Mouse (Mus musculus) CH12.LX (cell line): Measurements from ENCODE around the gene Ccdc28b. TPM values are rescaled to one million over a fixed set of nuclear protein-coding genes. Genes with fewer than 3 reads are reported as not detected.

Experiments
- DNase-seq: peaks from one replicate; pipeline ENCODE4 v3.0.0-alpha.2; 2013; ENCODE audit errors: extremely low read depth
- H3K27ac ChIP-seq: 2 replicates; pipeline ENCODE4 v1.5.1; 2012; ENCODE audit warnings: low read depth, mild to moderate bottlenecking, control low read depth, moderate library complexity; ENCODE audit not compliant: insufficient read depth
- H3K27me3 ChIP-seq: replicated peaks from 2 replicates; pipeline ENCODE3; 2012; ENCODE audit warnings: inconsistent platforms
- H3K36me3 ChIP-seq, 2 experiments: replicated peaks in 1 of 2; 2 replicates each; pipeline versions ENCODE3 to v1.6.1; 2012; ENCODE audit warnings: inconsistent platforms in 1 of 2, low read length in 1 of 2, mild to moderate bottlenecking in 1 of 2, mixed read lengths in 1 of 2, moderate library complexity in 1 of 2; ENCODE audit not compliant: control insufficient read depth in 1 of 2, insufficient read depth in 1 of 2
- H3K4me1 ChIP-seq, 2 experiments: 2 replicates each; pipeline ENCODE4 v1.6.1; 2012; ENCODE audit warnings: inconsistent platforms in 1 of 2, moderate library complexity in 1 of 2; ENCODE audit not compliant: insufficient read depth in 2 of 2, control insufficient read depth in 1 of 2
- H3K4me2 ChIP-seq: 2 replicates; pipeline ENCODE4 v1.6.1; 2012; ENCODE audit warnings: low read depth, mild to moderate bottlenecking, control low read depth; ENCODE audit not compliant: poor library complexity, insufficient read depth, severe bottlenecking
- H3K4me3 ChIP-seq, 3 experiments: fragments of 150-350 bp in 1 of 3; sonication (generic) in 1 of 3; replicated peaks in 1 of 3; 2 replicates each; pipeline versions ENCODE3 to v1.5.1; 2011 to 2012; ENCODE audit warnings: low read depth in 2 of 3, low read length in 2 of 3, mild to moderate bottlenecking in 2 of 3, moderate library complexity in 2 of 3, control low read depth in 1 of 3, improper control_type of control experiment in 1 of 3, inconsistent platforms in 1 of 3, mixed read lengths in 1 of 3; ENCODE audit not compliant: poor library complexity in 1 of 3
- H3K79me2 ChIP-seq: replicated peaks from 2 replicates; pipeline ENCODE4 v1.6.1; 2012; ENCODE audit warnings: mild to moderate bottlenecking, moderate library complexity; ENCODE audit not compliant: control insufficient read depth, poor library complexity, insufficient read depth, severe bottlenecking; ENCODE audit errors: extremely low read depth
- H3K9ac ChIP-seq: 2 replicates; pipeline ENCODE4 v1.6.1; 2012; ENCODE audit warnings: low read depth, mild to moderate bottlenecking, control low read depth, moderate library complexity; ENCODE audit not compliant: insufficient read depth
- H3K9me3 ChIP-seq: replicated peaks from 2 replicates; pipeline ENCODE3; 2012; ENCODE audit warnings: low read length, inconsistent platforms, mixed read lengths
- BHLHE40 ChIP-seq: IDR thresholded peaks from 2 replicates; pipeline ENCODE4 v1.6.1; 2011; ENCODE audit warnings: mild to moderate bottlenecking, low read depth, low read length, improper control_type of control experiment
- E2F4 ChIP-seq: IDR thresholded peaks from 2 replicates; pipeline ENCODE4 v1.6.1; 2011; ENCODE audit warnings: low read depth, low read length, improper control_type of control experiment; ENCODE audit not compliant: insufficient replicate concordance
- ELF1 ChIP-seq: IDR thresholded peaks from 2 replicates; pipeline ENCODE4 v1.6.1; 2014; ENCODE audit warnings: low read depth, mild to moderate bottlenecking, inconsistent platforms, low read length, improper control_type of control experiment
- EP300 ChIP-seq: IDR thresholded peaks from 2 replicates; pipeline ENCODE4 v1.6.1; 2011; ENCODE audit warnings: low read length, improper control_type of control experiment
- ETS1 ChIP-seq: conservative IDR thresholded peaks from 2 replicates; pipeline ENCODE4 v1.6.1; 2012; ENCODE audit warnings: low read depth, mild to moderate bottlenecking, inconsistent platforms, low read length, improper control_type of control experiment, moderate library complexity
- GABPA ChIP-seq: IDR thresholded peaks from 2 replicates; pipeline ENCODE4 v1.6.1; 2012; ENCODE audit warnings: low read depth, low read length, improper control_type of control experiment, inconsistent platforms; ENCODE audit not compliant: insufficient replicate concordance
- MAFK ChIP-seq: IDR thresholded peaks from 2 replicates; pipeline ENCODE4 v1.6.1; 2011; ENCODE audit warnings: low read length, improper control_type of control experiment; ENCODE audit not compliant: insufficient replicate concordance
- MXI1 ChIP-seq: IDR thresholded peaks from 2 replicates; pipeline ENCODE4 v1.6.1; 2011; ENCODE audit warnings: mild to moderate bottlenecking, low read depth, low read length, improper control_type of control experiment
- MYC ChIP-seq: IDR thresholded peaks from 2 replicates; pipeline ENCODE4 v1.6.1; 2011; ENCODE audit warnings: low read depth, mild to moderate bottlenecking, improper control_type of control experiment, low read length
- NRF1 ChIP-seq: IDR thresholded peaks from 2 replicates; pipeline ENCODE4 v1.6.1; 2014; ENCODE audit warnings: low read depth, mild to moderate bottlenecking, inconsistent platforms, low read length, improper control_type of control experiment, moderate library complexity
- UBTF ChIP-seq: IDR thresholded peaks from 2 replicates; pipeline ENCODE4 v1.6.1; 2012; ENCODE audit warnings: low read depth, mild to moderate bottlenecking, inconsistent platforms, low read length, improper control_type of control experiment, moderate library complexity
- USF1 ChIP-seq: IDR thresholded peaks from 2 replicates; pipeline ENCODE4 v1.6.1; 2014; ENCODE audit warnings: low read depth, mild to moderate bottlenecking, inconsistent platforms, low read length, improper control_type of control experiment
- ZMIZ1 ChIP-seq: IDR thresholded peaks from 2 replicates; pipeline ENCODE4 v1.6.1; 2012; ENCODE audit warnings: low read depth, mild to moderate bottlenecking, inconsistent platforms, low read length, improper control_type of control experiment
- dilution Hi-C: fragments of 300-500 bp; cut with MboI; formaldehyde crosslinking; loops from 2 replicates; pipeline ENCODE4 v1.14.3; 2020; ENCODE audit warnings: low sequenced_read_pairs; ENCODE audit not compliant: extremely low pct_unique_long_range_greater_than_20kb, extremely low pct_ligation_motif_present
- in situ Hi-C: fragments of 300-500 bp; cut with MboI; formaldehyde crosslinking; loops from 3 replicates; pipeline ENCODE4 v1.14.3; 2019; ENCODE audit warnings: low sequenced_read_pairs, low pct_ligation_motif_present, low pct_unique_long_range_greater_than_20kb, mixed read lengths
- polyA plus RNA-seq: library from polyadenylated mRNA; unstranded; fragments of >175 nt; gene quantifications from 2 replicates; pipeline ENCODE4 v1.2.1, GENCODE M21; 2012; ENCODE audit warnings: low read depth; ENCODE audit not compliant: insufficient read length
- total RNA-seq, 2 experiments: library from RNA; depleted of rRNA; stranded (reverse); fragments of 300-350 nt in 1 of 2; fragments of >200 nt in 1 of 2; gene quantifications; 2 replicates each; pipeline ENCODE4 v1.2.3; 2012 to 2014

The Ccdc28b gene
- total and polyA plus RNA-seq, 3 experiments, result 24.0 to 28.0 (median 27.3) TPM

- no peak for DNase-seq
- Histone ChIP-seq H3K79me2 (no peaks in the 10 kb centered on the region), H3K36me3 (peaks cover 44 to 63% of the 10 kb centered on the region in 2 experiments), H3K4me1 (peaks cover 10 to 54% of the 10 kb centered on the region in 2 experiments), H3K27ac (peak overlapping the region; percentile 66; the same call in 1 of the 2 replicates), H3K4me2 (no peak overlapping the region), H3K9ac (no peak overlapping the region), H3K27me3 (no peaks in the 10 kb centered on the region), H3K4me3 (no peak overlapping the region), H3K9me3 (no peaks in the 10 kb centered on the region)
- dilution Hi-C loops (no loop called here), in situ Hi-C loops (no loop called here)
- no peak for TF ChIP-seq UBTF
These were observed 1.7 kb upstream of the Ccdc28b start for GRCm38 (mm10) chr4:129625496-129625895.

DNA sequence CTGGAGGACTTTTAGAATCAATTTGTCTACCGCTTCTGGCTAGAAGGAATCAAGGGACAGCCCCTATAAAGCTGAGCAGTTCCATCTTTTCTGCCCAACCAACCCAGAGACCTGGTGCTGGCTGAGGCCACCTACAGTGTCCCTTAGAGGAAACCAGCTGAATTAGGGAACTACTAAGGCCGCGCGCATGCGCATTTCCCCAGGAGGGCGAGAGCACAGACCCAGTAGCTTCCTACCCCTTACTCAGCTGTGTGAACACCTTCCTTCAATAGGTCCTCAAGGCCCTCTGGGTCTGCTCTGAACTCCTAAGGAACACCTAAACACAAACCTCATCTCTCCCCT lies 1.3 kb upstream of the Ccdc28b start:
- no peak for TF ChIP-seq ELF1
- TF ChIP-seq MYC, result no peak
- TF ChIP-seq GABPA, result no peak
- no peak for TF ChIP-seq MAFK
- no peak for TF ChIP-seq E2F4
- no peak for TF ChIP-seq EP300
- TF ChIP-seq ZMIZ1, result no peak
- peak; percentile 87 for TF ChIP-seq NRF1
- no peak for TF ChIP-seq ETS1
- TF ChIP-seq BHLHE40, result no peak
- TF ChIP-seq MXI1, result 0 out of 2 replicates have a peak, but pooled peaks have one; percentile 21
- TF ChIP-seq USF1, result no peak
- Histone ChIP-seq H3K79me2 (no peaks in the 10 kb centered on the region), H3K27me3 (no peaks in the 10 kb centered on the region), H3K4me2 (peak overlapping the region; percentile 35; the same call in 1 of the 2 replicates), H3K9ac (no peak overlapping the region), H3K27ac (peak overlapping the region; percentile 66; the same call in 1 of the 2 replicates), H3K36me3 (peaks cover 39 to 58% of the 10 kb centered on the region in 2 experiments), H3K4me1 (peaks cover 11 to 59% of the 10 kb centered on the region in 2 experiments), H3K9me3 (no peaks in the 10 kb centered on the region), H3K4me3 (peak overlapping the region in 2 of 3 experiments; percentile 6 to 28)
- peak; percentile 89 for DNase-seq
- dilution Hi-C loops (no loop called here), in situ Hi-C loops (no loop called here)
